Mouse (Mus musculus): ENCODE measurements at regions not wholly inside any gene's neighbourhood (a gene's known extent, or its start where the extent isn't known, plus 50 kb on each side); places are given as distances from the start of the nearest gene placed in this dataset.

DNA sequence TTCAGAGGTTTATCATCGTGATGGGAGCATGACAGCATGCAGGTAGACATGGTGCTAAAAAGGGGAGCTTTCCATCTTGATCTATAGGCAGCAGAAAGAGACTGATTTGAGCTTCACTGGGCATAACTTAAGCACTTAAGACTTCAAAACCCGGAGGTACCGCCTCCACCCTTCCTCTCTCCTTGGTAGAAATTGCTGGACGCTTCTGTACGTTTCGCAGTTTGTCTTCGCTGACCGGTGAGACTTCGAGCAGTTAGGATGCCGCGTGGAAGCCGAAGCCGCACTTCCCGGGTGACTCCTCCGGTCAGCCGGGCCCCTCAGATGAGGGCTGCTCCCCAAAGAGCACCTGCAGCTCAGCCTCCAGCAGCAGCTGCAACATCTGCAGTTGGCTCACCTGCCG lies 65.2 kb upstream of the Akirin2 start:
- DNase-seq (ENCODE audit: low spot score in 2 of 2), result no peak

- DNase-seq (ENCODE audit: low spot score in 2 of 2), result no peak
Measured at GRCm38 (mm10) chr4:34494961-34495723, 55.6 kb upstream of the Akirin2 start.

- no peak for DNase-seq (ENCODE audit: low spot score in 2 of 2)
Measured at GRCm38 (mm10) chr4:34498325-34498724, 52.4 kb upstream of the Akirin2 start.

- DNase-seq (ENCODE audit: low spot score in 2 of 2), result no peak
Measured at GRCm38 (mm10) chr4:34498781-34499180, 52.0 kb upstream of the Akirin2 start.

DNA sequence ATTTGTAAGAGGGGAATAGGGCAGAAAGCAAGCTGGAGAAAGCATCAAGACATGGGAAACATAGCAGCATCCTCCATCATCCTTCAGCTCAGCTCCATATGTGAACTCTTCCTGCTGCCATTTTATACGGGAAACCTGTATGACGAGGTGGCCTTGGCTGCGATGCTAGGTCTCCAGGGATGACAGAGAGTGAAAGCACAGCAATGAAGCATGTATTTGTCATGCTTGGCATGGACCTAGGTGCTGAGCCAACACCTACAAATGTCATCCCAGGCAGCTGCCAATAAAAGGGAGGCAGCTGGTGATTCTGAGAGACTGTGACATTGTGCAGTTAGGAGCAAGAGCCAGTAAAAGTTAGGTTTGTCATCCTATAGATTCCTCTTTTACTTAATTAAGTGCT lies 51.0 kb upstream of the Akirin2 start:
- no peak for DNase-seq (ENCODE audit: low spot score in 2 of 2)
